Mouse (Mus musculus): ENCODE measurements at regions not wholly inside any gene's neighbourhood (a gene's known extent, or its start where the extent isn't known, plus 50 kb on each side); places are given as distances from the start of the nearest gene placed in this dataset.

DNA sequence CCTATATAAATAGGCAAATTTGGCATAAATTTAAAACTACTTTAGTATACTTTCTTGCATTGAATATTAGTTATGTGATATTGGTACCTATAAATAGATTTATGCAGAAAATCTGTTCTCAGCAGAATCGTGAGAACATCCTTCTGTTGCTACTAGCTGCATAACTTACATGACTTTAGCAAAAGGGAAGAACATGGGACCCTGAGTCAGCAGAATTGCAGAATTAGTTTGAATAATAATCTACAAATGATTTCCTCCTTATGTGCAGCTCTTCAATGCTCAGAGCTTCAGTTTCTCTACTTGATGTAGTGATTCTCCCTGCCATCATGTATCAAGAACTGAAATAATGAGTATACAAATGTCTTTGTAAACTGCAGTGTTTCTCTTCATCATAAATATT, 436.2 kb downstream of the Synb start:
- TF ChIP-seq POLR2A (IDR thresholded peaks at IDR 0.05; ENCODE audit: control insufficient read depth, extremely low read depth, insufficient read depth, low read length, poor library complexity): no peak
- no peak for TF ChIP-seq CTCF (IDR thresholded peaks at IDR 0.05; ENCODE audit: borderline replicate concordance, control insufficient read depth, extremely low read depth, insufficient read depth, low read length, poor library complexity)

Data from thymus, adult 2 months (tissue).